Comparison of ENCODE assay signal across 8 mouse cellular contexts in the genomic region with DNA sequence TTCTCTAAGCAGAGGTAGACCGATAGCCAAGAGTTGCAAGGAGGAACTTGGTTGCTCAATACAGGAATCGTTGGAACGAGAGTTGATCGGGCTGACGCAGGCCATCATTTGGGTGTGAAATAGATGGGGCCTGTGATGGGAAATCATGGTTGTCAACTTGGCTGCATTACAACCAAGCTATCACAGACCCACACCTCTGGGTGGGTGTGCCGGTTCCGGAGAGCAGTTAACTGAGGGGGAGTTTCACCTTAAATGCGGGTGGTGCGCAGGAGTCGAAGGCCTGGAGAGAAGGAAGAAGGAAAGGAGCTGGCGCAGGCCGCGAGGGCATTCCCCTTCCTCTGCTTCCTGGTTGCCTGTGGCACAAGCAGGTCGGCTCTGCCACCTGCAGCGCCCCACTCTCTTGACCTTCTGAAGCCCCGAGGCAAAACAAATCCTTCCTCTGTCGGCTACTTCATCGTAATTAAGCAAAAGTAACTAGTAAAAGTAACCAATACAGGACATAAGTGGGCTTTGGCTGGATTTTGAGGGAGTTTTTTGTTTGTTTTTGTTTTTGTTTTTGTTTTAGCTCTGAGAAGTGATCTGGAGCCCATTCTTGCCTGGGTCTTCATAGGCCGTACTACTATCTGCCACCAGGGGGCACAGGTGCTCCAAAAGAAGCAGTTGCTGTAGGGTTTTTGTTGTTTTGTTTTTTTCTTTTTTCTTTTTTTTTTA. TPM values are rescaled to one million over a fixed set of nuclear protein-coding genes. Genes with fewer than 3 reads are reported as not detected.
DNase-seq lines count a peak whose midpoint lies in the region; ATAC-seq and TF ChIP-seq lines count a peak whose summit lies in the region.

No protein-coding gene starts in this region.

- peak overlapping the region; percentile 7; the same call in 1 of the 2 replicates for H3K4me3 ChIP-seq in forebrain, embryonic 12.5 days (replicated peaks)
- H3K4me3 ChIP-seq in lung, postnatal 0 days (ENCODE audit: low read depth, low read length), result peak overlapping the region; percentile 6

- H3K27ac ChIP-seq in forebrain, embryonic 12.5 days, result no peak overlapping the region
- peak overlapping the region; percentile 57; the same call in 1 of the 2 replicates for H3K27ac ChIP-seq in lung, postnatal 0 days (ENCODE audit: low read length)

- H3K9me3 ChIP-seq in forebrain, embryonic 12.5 days, result no peaks in the 10 kb centered on the region
- H3K9me3 ChIP-seq in lung, postnatal 0 days (ENCODE audit: low read length), result no peaks in the 10 kb centered on the region

- 46% methylated on average over 19 of the region's 19 CpGs for WGBS in forebrain, embryonic 12.5 days
- WGBS in lung, postnatal 0 days, result 36% methylated on average over 19 of the region's 19 CpGs

- no peak for TF ChIP-seq EP300 in lung, postnatal 0 days (IDR thresholded peaks at IDR 0.05)

- H3K27me3 ChIP-seq in forebrain, embryonic 12.5 days, result peaks cover 4% of the 10 kb centered on the region; the same call in 1 of the 2 replicates
- H3K27me3 ChIP-seq in lung, postnatal 0 days (replicated peaks; ENCODE audit: insufficient read depth, low read length), result no peaks in the 10 kb centered on the region

- peak; percentile 66 for DNase-seq in Muller cell, postnatal 12 days (ENCODE audit: inconsistent ontology term)
- peak; percentile 60 for DNase-seq in c-Kit-positive CD71-positive TER-119-positive erythroid progenitor cells, embryonic 14.5 days (ENCODE audit: low spot score)
- DNase-seq in layer of hippocampus, adult 8-10 months (ENCODE audit: low spot score in 2 of 2), result peak; percentile 19 to 75
- peak; percentile 86 for DNase-seq in lung, postnatal 0 days (ENCODE audit: low spot score)
- peak; percentile 74 for DNase-seq in ovary, postnatal 36 days (ENCODE audit: low spot score)
- DNase-seq in thymus, postnatal 36 days, result peak; percentile 80 to 82

- no peaks in the 10 kb centered on the region for H3K36me3 ChIP-seq in forebrain, embryonic 12.5 days (replicated peaks)
- no peaks in the 10 kb centered on the region for H3K36me3 ChIP-seq in lung, postnatal 0 days (ENCODE audit: insufficient read depth, low read length)

- H3K9ac ChIP-seq in forebrain, embryonic 12.5 days, result peak overlapping the region; percentile 13; the same call in 1 of the 2 replicates
- 0 out of 2 replicates have a peak overlapping the region, but pooled peaks have one; percentile 4 for H3K9ac ChIP-seq in lung, postnatal 0 days (replicated peaks; ENCODE audit: low read depth)

- ATAC-seq in forebrain, embryonic 12.5 days (ENCODE audit: low FRiP score), result no peak
- peak; percentile 62 to 65 for ATAC-seq in hematopoietic stem cell, adult 5-6 weeks (replicated peaks in 1 of 2; ENCODE audit: insufficient read depth in 1 of 2, low FRiP score in 2 of 2, low TSS enrichment in 1 of 2, low read depth in 1 of 2, poor library complexity in 2 of 2, severe bottlenecking in 2 of 2)
- ATAC-seq in lung, postnatal 0 days, result peak; percentile 64

- no peaks in the 10 kb centered on the region for H3K4me1 ChIP-seq in forebrain, embryonic 12.5 days
- H3K4me1 ChIP-seq in lung, postnatal 0 days (ENCODE audit: insufficient read depth, low read depth, low read length), result peaks cover 5% of the 10 kb centered on the region

- peak overlapping the region; percentile 33 for H3K4me2 ChIP-seq in forebrain, embryonic 12.5 days
- peak overlapping the region; percentile 51 for H3K4me2 ChIP-seq in lung, postnatal 0 days (replicated peaks; ENCODE audit: low read depth, low read length)

- TF ChIP-seq CTCF in lung, postnatal 0 days (IDR thresholded peaks at IDR 0.05), result peak; percentile 87

RNA-seq across cellular contexts. Expression of a gene that starts 31.7 kb away (rescaled TPM):
- 0.36 TPM in 1 of 2 replicates, not detected in the other for polyA plus RNA-seq in forebrain, embryonic 12.5 days (2016; fragmentation: Nextera tagmentation; extraction: Ambion mirVana)
- total RNA-seq in hematopoietic stem cell, adult 5-6 weeks (2017), result not detected in 2 replicates
- total RNA-seq in layer of hippocampus, adult 8-10 months (2022), result under 1 TPM in 2 of 4 experiments, not detected in 2; 0.36 to 0.39 TPM
- polyA plus RNA-seq in lung, postnatal 0 days (2015; fragmentation: Nextera tagmentation; extraction: Ambion mirVana), result 53.8 and 60.8 TPM in 2 replicates
